Mouse (Mus musculus): ENCODE results near the gene Apoc3.

The Apoc3 gene

GRCm38 (mm10) chr9:46229573-46230449 lies 5.6 kb downstream of the Apoc3 start:
- peak; percentile 81 for DNase-seq

- no peak for DNase-seq
Observed at GRCm38 (mm10) chr9:46228491-46228890, 6.9 kb downstream of the Apoc3 start, which contains the start of gene Apoa1. TSS of gene Apoa1 (plus strand) at chr9:46228580.

- DNase-seq = no peak
Observed at GRCm38 (mm10) chr9:46227064-46227614, 8.3 kb downstream of the Apoc3 start.

DNA sequence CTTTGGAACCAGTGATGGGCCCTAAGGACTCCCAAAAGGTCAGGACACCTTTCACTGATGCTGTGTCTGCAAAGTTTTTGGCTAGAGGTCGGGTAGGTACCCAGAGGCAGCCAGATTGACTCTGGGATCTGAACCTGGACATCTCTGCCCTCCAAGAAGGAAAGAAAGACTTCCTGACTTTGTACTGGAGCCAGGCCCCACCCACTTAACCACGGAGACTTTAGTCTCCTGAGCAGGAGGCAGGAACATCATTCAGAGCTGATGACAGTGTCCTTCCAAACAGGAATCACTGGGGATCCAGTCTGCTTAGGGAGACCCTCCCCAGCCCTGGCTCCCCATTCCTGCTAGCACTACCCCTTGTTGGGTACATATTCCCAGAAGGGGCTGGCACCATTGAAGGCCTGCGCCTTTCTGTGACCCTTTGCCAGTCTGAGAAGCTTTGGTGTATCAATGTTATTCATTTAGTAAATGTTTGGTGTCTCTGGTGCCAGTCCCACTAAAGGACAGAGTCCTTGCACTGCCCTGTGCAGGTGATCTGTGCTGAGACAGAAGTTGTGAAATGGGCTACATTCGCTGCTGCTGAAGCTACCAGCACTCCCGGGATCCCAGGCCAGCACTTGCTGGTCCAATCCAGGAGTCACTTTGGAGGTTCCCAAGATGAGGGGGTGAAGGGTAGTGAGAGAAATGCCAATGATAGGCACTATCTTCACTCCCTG lies 10.3 kb downstream of the Apoc3 start:
- DNase-seq = no peak

- DNase-seq = no peak
Observed at GRCm38 (mm10) chr9:46224101-46224500, 11.3 kb downstream of the Apoc3 start.

GRCm38 (mm10) chr9:46223090-46223489 lies 12.3 kb downstream of the Apoc3 start:
- DNase-seq = no peak

DNA sequence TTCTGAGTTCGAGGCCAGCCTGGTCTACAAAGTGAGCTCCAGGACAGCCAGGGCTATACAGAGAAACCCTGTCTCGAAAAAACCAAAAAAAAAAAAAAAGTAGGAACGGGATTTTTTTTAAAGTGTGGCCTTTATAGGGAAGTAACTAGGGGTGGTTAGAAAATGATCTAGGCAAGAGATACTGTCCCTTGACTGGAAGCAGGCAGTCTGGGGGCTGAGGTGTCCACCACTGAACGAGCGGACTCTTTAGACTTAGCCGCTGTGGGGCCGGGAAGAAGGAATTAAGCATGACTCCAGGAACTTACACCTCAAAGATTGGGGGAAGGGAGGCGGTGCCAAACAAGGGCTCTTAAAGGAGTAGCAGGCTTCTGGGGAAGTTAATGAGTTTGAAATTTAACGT lies 17.3 kb downstream of the Apoc3 start:
- no peak for DNase-seq

- DNase-seq = no peak
Observed at GRCm38 (mm10) chr9:46216744-46217470, 18.5 kb downstream of the Apoc3 start.

DNA sequence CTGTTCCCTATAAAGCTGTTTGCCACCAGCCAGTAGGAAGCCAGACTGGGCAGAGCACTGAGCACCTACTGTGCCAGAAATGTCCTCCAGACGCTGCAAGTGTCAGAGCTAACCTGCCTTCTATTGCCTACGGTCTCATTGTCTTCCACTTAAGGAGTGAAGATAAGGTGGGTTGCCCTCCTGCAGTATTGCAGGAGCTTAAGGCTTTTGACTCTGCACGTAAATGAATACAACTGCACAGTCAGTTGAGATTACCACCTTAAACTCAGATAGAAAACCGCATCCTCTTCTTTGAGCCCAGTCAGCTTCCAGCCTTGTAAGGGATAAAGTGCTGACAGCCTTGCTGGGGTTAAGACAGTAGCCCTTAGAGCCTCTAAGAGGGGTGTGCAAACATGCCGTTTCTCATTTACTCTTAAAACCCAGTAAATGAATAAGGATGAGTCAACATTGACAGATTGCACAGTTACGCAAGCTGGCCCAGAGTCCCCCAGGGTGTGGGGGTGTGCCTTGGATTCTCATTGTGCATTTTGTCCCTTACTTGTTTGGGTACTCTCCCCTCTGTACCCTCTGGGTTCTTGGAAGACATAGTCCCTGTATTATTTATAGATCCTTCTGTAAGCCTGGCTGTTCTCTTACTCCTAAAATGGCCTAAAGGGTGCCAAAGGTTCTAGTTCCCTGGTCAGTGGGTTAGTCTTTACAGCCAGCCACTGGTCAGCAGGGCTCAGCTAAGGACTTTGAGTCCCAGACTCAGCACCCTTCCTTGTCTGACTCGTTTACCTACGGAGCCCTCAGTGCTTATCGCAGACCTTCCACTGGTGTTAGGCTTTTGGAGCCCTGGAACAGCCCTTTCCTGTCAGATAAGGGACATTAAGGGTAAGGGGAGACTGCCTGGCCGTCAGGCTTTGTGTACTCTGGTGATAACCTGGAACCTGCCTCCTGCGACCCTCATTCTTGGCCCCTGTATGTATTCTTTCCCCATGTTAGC lies 19.8 kb downstream of the Apoc3 start:
- no peak for DNase-seq

GRCm38 (mm10) chr9:46214946-46215337 lies 20.5 kb downstream of the Apoc3 start:
- no peak for DNase-seq

DNA sequence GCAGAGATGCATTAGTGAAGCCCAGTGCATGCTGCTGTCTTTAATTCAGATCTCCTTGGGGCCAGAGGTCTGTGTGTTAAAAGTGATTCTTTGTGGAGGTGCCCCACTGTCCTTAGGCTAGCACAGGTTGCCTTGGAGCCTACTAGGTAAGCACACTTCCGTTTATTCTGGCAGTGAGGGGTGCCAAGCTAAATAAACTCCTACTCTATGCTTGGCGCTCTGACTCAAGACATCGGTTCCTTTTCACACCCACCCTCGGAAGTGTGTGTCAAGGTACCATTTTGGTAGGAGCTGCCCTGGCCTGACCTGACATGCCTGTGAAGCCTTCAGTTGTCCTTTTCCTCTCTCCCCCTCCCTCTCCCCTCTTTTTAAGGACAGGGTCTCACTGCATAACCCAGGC lies 21.2 kb downstream of the Apoc3 start:
- no peak for DNase-seq

DNA sequence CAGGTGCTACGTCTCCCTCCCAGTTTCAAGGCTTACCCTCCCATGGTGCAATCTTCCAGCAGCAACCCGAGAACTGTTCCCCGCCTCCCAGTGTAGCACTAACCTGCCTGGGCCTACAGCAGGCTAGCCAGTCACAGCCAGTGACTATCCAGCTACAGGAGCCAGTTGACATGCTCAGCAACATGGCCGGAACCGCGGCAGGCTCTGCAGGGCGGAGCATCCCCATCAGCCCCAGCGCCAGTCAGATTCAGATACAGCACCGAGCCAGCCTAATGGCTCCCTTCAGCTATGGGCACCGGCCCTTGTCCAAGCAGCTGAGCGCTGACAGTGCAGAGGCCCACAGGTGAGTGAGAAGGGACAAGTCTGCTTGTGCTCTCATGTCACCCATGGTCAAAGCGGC lies 25.0 kb downstream of the Apoc3 start:
- no peak for DNase-seq

DNA sequence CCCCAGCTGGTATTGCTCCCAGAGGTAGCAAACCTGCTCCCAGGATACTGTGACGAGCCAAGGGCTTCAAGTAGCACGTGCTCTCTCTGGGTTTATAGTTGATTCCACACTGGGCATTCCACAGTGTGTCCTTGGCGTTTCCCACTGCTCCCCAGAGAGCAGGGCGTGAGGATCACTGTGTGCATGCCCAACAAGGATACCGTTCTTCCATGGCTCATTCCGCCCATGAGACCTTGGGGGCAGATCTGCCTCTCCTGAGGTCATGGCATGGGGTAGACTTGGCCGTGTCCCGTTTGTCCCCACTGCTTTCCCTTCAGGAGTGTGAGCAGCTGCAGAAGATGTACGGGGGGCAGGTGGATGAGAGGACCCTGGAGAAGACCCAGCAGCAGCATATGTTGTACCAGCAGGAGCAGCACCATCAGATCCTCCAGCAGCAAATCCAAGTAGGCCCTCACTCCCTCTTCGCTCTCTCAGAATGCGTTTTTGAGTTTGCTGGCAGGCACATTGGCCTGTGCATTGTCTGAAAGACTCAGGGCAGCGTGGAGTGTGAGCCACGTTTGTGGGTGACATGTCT lies 26.9 kb downstream of the Apoc3 start:
- no peak for DNase-seq

DNA sequence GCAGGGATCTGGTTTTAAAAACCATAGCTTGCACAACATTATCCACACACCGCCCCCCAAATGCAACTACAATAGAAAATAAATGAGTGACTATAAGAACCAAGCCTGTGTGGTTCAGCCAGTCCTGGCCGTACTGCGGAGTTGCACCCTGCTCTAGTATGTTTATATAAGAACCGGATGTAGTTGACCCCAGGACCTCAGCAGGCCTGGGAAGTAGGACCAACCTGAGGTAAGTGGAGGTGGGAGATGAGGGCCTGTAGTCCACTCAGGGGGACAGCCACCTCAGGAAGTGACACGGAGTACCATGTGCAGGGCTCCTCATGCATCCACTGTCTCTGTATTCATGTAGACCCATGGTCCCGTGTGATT lies 28.0 kb downstream of the Apoc3 start:
- DNase-seq = no peak

DNA sequence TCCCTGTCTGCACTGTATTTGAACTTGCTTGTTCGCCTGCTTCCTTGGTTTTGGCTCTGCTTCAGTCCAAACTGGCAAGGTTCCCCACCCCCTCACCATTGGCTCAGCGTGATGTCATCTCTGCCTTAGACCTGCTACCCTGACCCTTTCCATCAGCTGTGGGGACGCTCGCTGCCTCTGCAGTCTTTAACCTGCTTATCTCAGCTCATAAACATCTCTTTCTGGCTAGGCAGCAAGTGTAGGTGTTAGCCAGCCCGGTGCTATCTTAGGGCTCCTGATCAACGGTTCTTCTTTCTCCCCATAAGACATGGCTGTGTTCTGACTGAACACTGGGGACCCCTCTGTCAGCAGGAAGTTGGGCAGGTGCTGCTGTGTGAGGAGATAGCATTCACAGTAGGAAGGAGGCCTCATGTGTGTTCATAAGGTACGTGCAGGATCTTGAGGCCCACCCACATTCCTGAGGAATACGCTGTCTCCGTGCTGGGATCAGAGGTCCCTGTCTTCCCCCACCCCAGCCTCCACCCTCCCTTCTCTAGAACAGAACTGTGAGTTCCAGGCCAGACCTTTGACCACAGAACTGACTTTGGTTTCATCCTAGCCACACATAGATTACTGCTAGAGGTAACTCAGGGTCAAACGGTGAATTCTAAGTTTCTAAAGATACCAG lies 28.5 kb downstream of the Apoc3 start:
- DNase-seq = no peak

- no peak for DNase-seq
Observed at GRCm38 (mm10) chr9:46199609-46200008, 35.8 kb downstream of the Apoc3 start.

GRCm38 (mm10) chr9:46198936-46199335 lies 36.5 kb downstream of the Apoc3 start:
- DNase-seq = no peak

DNA sequence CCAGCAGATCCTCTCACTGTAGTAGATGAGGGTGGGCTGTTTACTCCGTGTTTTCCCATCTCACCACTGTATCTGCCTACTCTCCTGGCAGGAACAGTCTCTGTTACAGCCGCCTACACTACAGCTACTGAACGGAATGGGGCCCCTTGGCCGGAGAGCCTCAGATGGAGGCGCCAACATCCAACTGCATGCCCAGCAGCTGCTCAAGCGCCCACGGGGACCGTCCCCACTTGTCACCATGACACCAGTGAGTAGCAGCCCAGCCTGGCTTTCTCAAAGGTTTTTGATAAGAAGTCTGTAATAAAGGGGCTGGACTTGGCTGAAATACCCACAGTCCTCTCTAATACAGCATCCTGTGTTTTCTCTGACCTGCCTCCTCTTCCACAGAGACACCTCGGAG lies 37.0 kb downstream of the Apoc3 start:
- DNase-seq = no peak

- DNase-seq = no peak
Observed at GRCm38 (mm10) chr9:46196699-46197169, 38.7 kb downstream of the Apoc3 start.

DNA sequence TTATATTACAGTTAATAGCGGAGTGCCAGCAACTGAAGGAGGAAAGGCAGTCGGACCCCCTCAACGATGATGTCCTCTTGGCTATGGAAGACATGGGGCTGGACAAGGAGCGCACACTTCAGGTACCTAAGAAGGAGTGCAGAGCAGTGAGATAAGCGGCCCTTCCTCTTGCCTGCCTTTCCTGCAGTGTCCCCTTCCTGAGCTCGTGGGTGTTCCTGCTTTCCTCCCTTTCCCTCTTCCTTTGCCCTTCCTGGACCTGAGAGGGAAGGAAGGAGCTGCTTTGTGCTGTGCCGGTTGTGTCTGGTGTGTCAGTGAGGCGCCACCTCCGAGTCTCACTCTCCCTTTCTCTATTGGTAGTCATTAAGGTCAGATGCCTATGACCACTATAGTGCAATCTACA lies 40.6 kb downstream of the Apoc3 start:
- DNase-seq = no peak

GRCm38 (mm10) chr9:46192642-46193041 lies 42.8 kb downstream of the Apoc3 start:
- no peak for DNase-seq

All from thymus, postnatal 4 days (tissue).